Mouse (Mus musculus) liver, postnatal 0 days (tissue): ENCODE data around the gene Sec14l4.

Experiments
- CTCF ChIP-seq: sonication (generic); IDR thresholded peaks from 2 replicates; pipeline ENCODE4 v1.5.1; 2016; ENCODE audit warnings: antibody characterized with exemption, low read depth
- EP300 ChIP-seq: IDR thresholded peaks from 2 replicates; pipeline ENCODE4 v1.6.1; 2016; ENCODE audit warnings: antibody characterized with exemption, low read depth, mild to moderate bottlenecking

DNA sequence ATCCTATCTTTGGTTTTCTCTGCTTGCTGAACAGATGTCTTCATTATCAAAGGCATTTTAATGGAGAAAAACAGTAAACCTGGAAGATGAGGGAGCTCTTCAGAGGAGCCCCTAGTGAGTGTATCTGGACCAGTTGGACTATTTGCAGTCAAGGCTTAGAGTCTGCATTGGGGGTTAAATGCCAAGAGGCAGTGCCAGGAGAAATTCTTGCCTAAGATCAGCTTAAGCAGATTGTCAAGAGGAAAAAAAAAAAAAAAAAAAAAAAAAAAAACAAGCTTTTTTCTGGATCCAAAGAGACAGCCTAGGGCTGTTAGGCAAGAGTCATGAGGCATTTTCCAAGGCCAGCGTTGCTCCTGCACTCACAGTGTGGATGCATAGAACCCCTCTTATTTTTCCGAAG lies 16.5 kb downstream of the Sec14l4 start:
- TF ChIP-seq CTCF (no peak), EP300 (no peak)
